Mouse (Mus musculus): ENCODE data around the gene Fbxw11. TPM values are rescaled to one million over a fixed set of nuclear protein-coding genes. Genes with fewer than 3 reads are reported as not detected.

Fbxw11 gene
- total RNA-seq, 2 experiments from 2014 or later: 139 to 150 TPM

- no peak for DNase-seq (ENCODE audit: extremely low spot score in 1 of 2, low spot score in 1 of 2)
Measured at GRCm38 (mm10) chr11:32745466-32745865, 102.9 kb downstream of the Fbxw11 start.

GRCm38 (mm10) chr11:32746036-32746435, 103.5 kb downstream of the Fbxw11 start:
- DNase-seq (ENCODE audit: extremely low spot score in 1 of 2, low spot score in 1 of 2): no peak

- no peak for DNase-seq (ENCODE audit: extremely low spot score in 1 of 2, low spot score in 1 of 2)
Measured at GRCm38 (mm10) chr11:32746475-32746874, 104.0 kb downstream of the Fbxw11 start.

GRCm38 (mm10) chr11:32748800-32749199, 106.3 kb downstream of the Fbxw11 start:
- DNase-seq (ENCODE audit: extremely low spot score in 1 of 2, low spot score in 1 of 2): no peak

GRCm38 (mm10) chr11:32751863-32752594, 109.5 kb downstream of the Fbxw11 start:
- DNase-seq (ENCODE audit: extremely low spot score in 1 of 2, low spot score in 1 of 2): no peak

- no peak for DNase-seq (ENCODE audit: extremely low spot score in 1 of 2, low spot score in 1 of 2)
Measured at GRCm38 (mm10) chr11:32752595-32752885, 110.0 kb downstream of the Fbxw11 start.

- DNase-seq (ENCODE audit: extremely low spot score in 1 of 2, low spot score in 1 of 2): no peak
Measured at GRCm38 (mm10) chr11:32753358-32753757, 110.8 kb downstream of the Fbxw11 start.

- no peak for DNase-seq (ENCODE audit: extremely low spot score in 1 of 2, low spot score in 1 of 2)
Measured at GRCm38 (mm10) chr11:32762773-32763172, 120.2 kb downstream of the Fbxw11 start.

GRCm38 (mm10) chr11:32767496-32768230, 125.1 kb downstream of the Fbxw11 start:
- DNase-seq (ENCODE audit: extremely low spot score in 1 of 2, low spot score in 1 of 2): no peak

GRCm38 (mm10) chr11:32768642-32769343, 126.3 kb downstream of the Fbxw11 start:
- DNase-seq (ENCODE audit: extremely low spot score in 1 of 2, low spot score in 1 of 2): no peak

GRCm38 (mm10) chr11:32780747-32781536, 138.4 kb downstream of the Fbxw11 start:
- no peak for DNase-seq (ENCODE audit: extremely low spot score in 1 of 2, low spot score in 1 of 2)

GRCm38 (mm10) chr11:32781633-32782404, 139.3 kb downstream of the Fbxw11 start:
- DNase-seq (ENCODE audit: extremely low spot score in 1 of 2, low spot score in 1 of 2): no peak

- DNase-seq (ENCODE audit: extremely low spot score in 1 of 2, low spot score in 1 of 2): no peak
Measured at GRCm38 (mm10) chr11:32782724-32783123, 140.2 kb downstream of the Fbxw11 start.

- DNase-seq (ENCODE audit: extremely low spot score in 1 of 2, low spot score in 1 of 2): no peak
Measured at GRCm38 (mm10) chr11:32785591-32786147, 143.1 kb downstream of the Fbxw11 start.

- no peak for DNase-seq (ENCODE audit: extremely low spot score in 1 of 2, low spot score in 1 of 2)
Measured at GRCm38 (mm10) chr11:32786201-32786600, 143.7 kb downstream of the Fbxw11 start.

GRCm38 (mm10) chr11:32794759-32795445, 152.4 kb downstream of the Fbxw11 start:
- DNase-seq (ENCODE audit: extremely low spot score in 1 of 2, low spot score in 1 of 2): no peak
